Mouse (Mus musculus) midbrain, embryonic 12.5 days (tissue): ENCODE data around the gene Ppp1r12c. TPM values are rescaled to one million over a fixed set of nuclear protein-coding genes. Genes with fewer than 3 reads are reported as not detected.

Source experiments
- ATAC-seq: fragments of 200-750 bp; cut with Nextera tagmentation; 2 replicates; pipeline ENCODE4 v1.8.0; 2017; ENCODE audit warnings: low read depth, moderate TSS enrichment, moderate library complexity; ENCODE audit not compliant: low FRiP score
- H3K27ac ChIP-seq: fragments of 300-500 bp; sonication (generic); replicated peaks from 2 replicates; pipeline ENCODE4 v1.5.1; 2016; ENCODE audit warnings: mild to moderate bottlenecking
- H3K27me3 ChIP-seq: fragments of 300-500 bp; sonication (generic); 2 replicates; pipeline ENCODE4 v1.6.1; 2016; ENCODE audit warnings: mild to moderate bottlenecking
- H3K36me3 ChIP-seq: fragments of 300-500 bp; sonication (generic); 2 replicates; pipeline ENCODE4 v1.6.1; 2016
- H3K4me1 ChIP-seq: fragments of 300-500 bp; sonication (generic); 2 replicates; pipeline ENCODE4 v1.6.1; 2016
- H3K4me2 ChIP-seq: fragments of 300-500 bp; sonication (generic); replicated peaks from 2 replicates; pipeline ENCODE4 v1.6.1; 2016; ENCODE audit warnings: mild to moderate bottlenecking, moderate library complexity
- H3K4me3 ChIP-seq: fragments of 300-500 bp; sonication (generic); 2 replicates; pipeline ENCODE4 v1.5.1; 2016; ENCODE audit warnings: mild to moderate bottlenecking
- H3K9ac ChIP-seq: fragments of 300-500 bp; sonication (generic); replicated peaks from 2 replicates; pipeline ENCODE4 v1.6.1; 2016; ENCODE audit warnings: mild to moderate bottlenecking, moderate library complexity
- H3K9me3 ChIP-seq: fragments of 300-500 bp; sonication (generic); 2 replicates; pipeline ENCODE4 v1.6.1; 2016; ENCODE audit warnings: mild to moderate bottlenecking
- WGBS: fragments of 180-500 bp; shearing (Covaris S2); methylation state at CpG from one replicate; pipeline ENCODE4 v1.1.7; 2016; 5-methylcytosine and 5-hydroxymethylcytosine counted together
- polyA plus RNA-seq: library from polyadenylated mRNA; unstranded; fragments of >200 nt; fragmentation: Nextera tagmentation; extraction: Ambion mirVana; gene quantifications from 2 replicates; pipeline ENCODE4 v1.2.1, GENCODE M21; 2016

Gene Ppp1r12c
- polyA plus RNA-seq, 1 experiment from 2014 or later: 61.2 TPM

GRCm38 (mm10) chr7:4502421-4503090 is 1.1 kb upstream of the Ppp1r12c start:
- H3K4me2 ChIP-seq: peak overlapping the region; percentile 93
- H3K36me3 ChIP-seq: no peaks in the 10 kb centered on the region
- peak; percentile 20 for ATAC-seq
- 11% methylated on average over 14 of the region's 14 CpGs for WGBS
- 0 out of 2 replicates have a peak, but pooled peaks cover 3% of the 10 kb centered on the region for H3K27me3 ChIP-seq
- H3K27ac ChIP-seq: no peak overlapping the region
- peak overlapping the region; percentile 93 for H3K4me3 ChIP-seq
- peaks cover 34% of the 10 kb centered on the region for H3K4me1 ChIP-seq
- no peaks in the 10 kb centered on the region for H3K9me3 ChIP-seq
- peak overlapping the region; percentile 96; the same call in 1 of the 2 replicates for H3K9ac ChIP-seq

GRCm38 (mm10) chr7:4500892-4501471 is 498 bp downstream of the Ppp1r12c start:
- no peaks in the 10 kb centered on the region for H3K9me3 ChIP-seq
- H3K27ac ChIP-seq: peak overlapping the region; percentile 85
- under 1% methylated on average over 40 of the region's 52 CpGs for WGBS
- ATAC-seq: peak; percentile 41
- H3K4me3 ChIP-seq: peak overlapping the region; percentile 93
- peaks cover 37% of the 10 kb centered on the region for H3K4me1 ChIP-seq
- peak overlapping the region; percentile 93 for H3K4me2 ChIP-seq
- peaks cover 15% of the 10 kb centered on the region; the same call in 1 of the 2 replicates for H3K36me3 ChIP-seq
- H3K9ac ChIP-seq: peak overlapping the region; percentile 96
- H3K27me3 ChIP-seq: 0 out of 2 replicates have a peak, but pooled peaks cover 3% of the 10 kb centered on the region

GRCm38 (mm10) chr7:4499034-4499433 is 2.4 kb downstream of the Ppp1r12c start:
- ATAC-seq: no peak
- peak overlapping the region; percentile 93 for H3K4me2 ChIP-seq

GRCm38 (mm10) chr7:4498251-4498650 is 3.2 kb downstream of the Ppp1r12c start:
- peak overlapping the region; percentile 14 for H3K4me3 ChIP-seq
- H3K27ac ChIP-seq: peak overlapping the region; percentile 52
- H3K27me3 ChIP-seq: no peaks in the 10 kb centered on the region
- 22% methylated on average over 9 of the region's 9 CpGs for WGBS
- H3K9ac ChIP-seq: peak overlapping the region; percentile 37
- peaks cover 42% of the 10 kb centered on the region for H3K36me3 ChIP-seq
- peaks cover 37% of the 10 kb centered on the region for H3K4me1 ChIP-seq
- peak overlapping the region; percentile 93 for H3K4me2 ChIP-seq
- no peaks in the 10 kb centered on the region for H3K9me3 ChIP-seq
- peak; percentile 25; the same call in 1 of the 2 replicates for ATAC-seq

More at GRCm38 (mm10) chr7:4499034-4499433, 2.4 kb downstream of the Ppp1r12c start:
- 95% methylated on average over 4 of the region's 4 CpGs for WGBS
- H3K36me3 ChIP-seq: peaks cover 34% of the 10 kb centered on the region
- 0 out of 2 replicates have a peak, but pooled peaks cover 1% of the 10 kb centered on the region for H3K27me3 ChIP-seq
- no peak overlapping the region for H3K9ac ChIP-seq
- 0 out of 2 replicates have a peak overlapping the region, but pooled peaks have one; percentile 14 for H3K4me3 ChIP-seq
- no peaks in the 10 kb centered on the region for H3K9me3 ChIP-seq
- H3K4me1 ChIP-seq: peaks cover 37% of the 10 kb centered on the region
- H3K27ac ChIP-seq: peak overlapping the region; percentile 52; the same call in 1 of the 2 replicates

GRCm38 (mm10) chr7:4497271-4497903 is 4.1 kb downstream of the Ppp1r12c start:
- H3K4me3 ChIP-seq: no peak overlapping the region
- H3K4me2 ChIP-seq: no peak overlapping the region; the same call in 1 of the 2 replicates
- no peak for ATAC-seq
- H3K9me3 ChIP-seq: no peaks in the 10 kb centered on the region
- H3K27ac ChIP-seq: no peak overlapping the region
- H3K27me3 ChIP-seq: no peaks in the 10 kb centered on the region
- 90% methylated on average over 9 of the region's 9 CpGs for WGBS
- no peak overlapping the region for H3K9ac ChIP-seq
- peaks cover 49% of the 10 kb centered on the region for H3K36me3 ChIP-seq
- peaks cover 37% of the 10 kb centered on the region for H3K4me1 ChIP-seq

- Histone ChIP-seq H3K27ac (no peak overlapping the region), H3K4me2 (no peak overlapping the region), H3K27me3 (no peaks in the 10 kb centered on the region), H3K9ac (no peak overlapping the region), H3K4me1 (peaks cover 37% of the 10 kb centered on the region), H3K36me3 (peaks cover 57% of the 10 kb centered on the region), H3K4me3 (no peak overlapping the region), H3K9me3 (no peaks in the 10 kb centered on the region)
- 91% methylated on average over 3 of the region's 3 CpGs for WGBS
- ATAC-seq: no peak
Measured at GRCm38 (mm10) chr7:4496468-4496867, 5.0 kb downstream of the Ppp1r12c start.

- ATAC-seq: no peak
- Histone ChIP-seq H3K36me3 (peaks cover 75% of the 10 kb centered on the region), H3K27ac (no peak overlapping the region), H3K27me3 (no peaks in the 10 kb centered on the region), H3K4me1 (peaks cover 17% of the 10 kb centered on the region), H3K4me2 (no peak overlapping the region), H3K9ac (no peak overlapping the region), H3K9me3 (no peaks in the 10 kb centered on the region), H3K4me3 (no peak overlapping the region)
- 96% methylated on average over 1 of the region's 1 CpGs for WGBS
Measured at GRCm38 (mm10) chr7:4493991-4494390, 7.5 kb downstream of the Ppp1r12c start.

- peaks cover 3% of the 10 kb centered on the region; the same call in 1 of the 2 replicates for H3K4me1 ChIP-seq
- H3K27me3 ChIP-seq: no peaks in the 10 kb centered on the region
- no peak overlapping the region for H3K9ac ChIP-seq
- no peak overlapping the region for H3K27ac ChIP-seq
- H3K4me2 ChIP-seq: no peak overlapping the region
- no peaks in the 10 kb centered on the region for H3K9me3 ChIP-seq
- peaks cover 79% of the 10 kb centered on the region for H3K36me3 ChIP-seq
- no peak for ATAC-seq
- 93% methylated on average over 13 of the region's 13 CpGs for WGBS
- no peak overlapping the region for H3K4me3 ChIP-seq
Measured at GRCm38 (mm10) chr7:4492284-4493224, 8.9 kb downstream of the Ppp1r12c start.

GRCm38 (mm10) chr7:4491308-4491707 is 10.2 kb downstream of the Ppp1r12c start:
- ATAC-seq: no peak
- no peaks in the 10 kb centered on the region for H3K27me3 ChIP-seq
- H3K9ac ChIP-seq: no peak overlapping the region
- H3K36me3 ChIP-seq: peaks cover 78% of the 10 kb centered on the region
- no peaks in the 10 kb centered on the region for H3K4me1 ChIP-seq
- no peak overlapping the region for H3K4me3 ChIP-seq
- H3K9me3 ChIP-seq: no peaks in the 10 kb centered on the region
- no peak overlapping the region for H3K27ac ChIP-seq
- 91% methylated on average over 6 of the region's 6 CpGs for WGBS
- H3K4me2 ChIP-seq: no peak overlapping the region

GRCm38 (mm10) chr7:4482281-4482680 is 19.2 kb downstream of the Ppp1r12c start:
- WGBS: 91% methylated on average over 12 of the region's 12 CpGs
- Histone ChIP-seq H3K4me3 (no peak overlapping the region), H3K9ac (no peak overlapping the region), H3K4me2 (no peak overlapping the region), H3K36me3 (peaks cover 66% of the 10 kb centered on the region), H3K9me3 (no peaks in the 10 kb centered on the region), H3K27ac (no peak overlapping the region), H3K4me1 (peaks cover 18% of the 10 kb centered on the region), H3K27me3 (peaks cover 16% of the 10 kb centered on the region; the same call in 1 of the 2 replicates)
- no peak for ATAC-seq

GRCm38 (mm10) chr7:4479674-4480073 is 21.8 kb downstream of the Ppp1r12c start:
- H3K4me2 ChIP-seq: no peak overlapping the region
- no peak overlapping the region for H3K9ac ChIP-seq
- H3K4me3 ChIP-seq: no peak overlapping the region
- H3K4me1 ChIP-seq: peaks cover 18% of the 10 kb centered on the region
- H3K27me3 ChIP-seq: peaks cover 37% of the 10 kb centered on the region
- no peaks in the 10 kb centered on the region for H3K9me3 ChIP-seq
- H3K27ac ChIP-seq: no peak overlapping the region
- WGBS: 28% methylated on average over 6 of the region's 6 CpGs
- H3K36me3 ChIP-seq: peaks cover 40% of the 10 kb centered on the region
- ATAC-seq: no peak
